Mouse (Mus musculus) heart, postnatal 0 days (tissue): Measurements from ENCODE around the gene Tmem132b.

Experiments
- CTCF ChIP-seq: IDR thresholded peaks from 2 replicates; pipeline ENCODE4 v1.5.1; 2016; ENCODE audit warnings: antibody characterized with exemption, control low read depth, low read depth
- EP300 ChIP-seq: IDR thresholded peaks from 2 replicates; pipeline ENCODE4 v1.6.1; 2016; ENCODE audit warnings: antibody characterized with exemption, low read depth

- TF ChIP-seq EP300: no peak
- TF ChIP-seq CTCF: no peak
Observed at GRCm38 (mm10) chr5:125733806-125734205, 202.2 kb downstream of the Tmem132b start.
